Mouse (Mus musculus) cerebellum, adult 2 months (tissue): ENCODE data around the gene Ggnbp2.

Experiments used
- CTCF ChIP-seq: fragments of 200-500 bp; IDR thresholded peaks from 2 replicates; pipeline ENCODE4 v1.5.1; 2011; ENCODE audit warnings: low read depth, mild to moderate bottlenecking, control low read depth, low read length, moderate library complexity, borderline replicate concordance; ENCODE audit not compliant: insufficient read depth
- POLR2A ChIP-seq: fragments of 200-500 bp; IDR thresholded peaks from 2 replicates; pipeline ENCODE4 v1.6.1; 2011; ENCODE audit warnings: low read length, control low read depth, borderline replicate concordance; ENCODE audit not compliant: insufficient read depth

DNA sequence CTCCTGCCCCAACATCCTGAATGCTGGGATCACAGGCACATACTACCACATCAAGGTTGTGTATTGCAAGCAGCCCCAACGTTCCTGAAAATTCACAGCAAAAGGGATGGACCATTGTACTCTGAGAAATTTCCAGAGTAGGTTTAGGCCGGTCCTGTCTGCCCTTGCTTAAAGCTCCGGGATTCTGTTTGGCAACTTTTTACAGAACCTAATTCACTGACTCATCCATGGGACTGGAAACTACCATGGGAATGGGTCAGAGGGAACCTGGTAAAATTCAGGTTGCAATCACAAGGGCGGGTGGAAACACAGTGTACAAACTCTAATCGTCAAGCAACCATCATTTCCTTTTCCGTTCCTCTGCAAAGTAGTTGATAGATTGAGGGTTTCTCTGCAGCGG, 49.3 kb upstream of the Ggnbp2 start:
- TF ChIP-seq CTCF (no peak), POLR2A (no peak)
